Mouse (Mus musculus) testis, adult 2 months (tissue): ENCODE data around the gene Aig1.

ENCODE experiments used
- CTCF ChIP-seq: fragments of 200-500 bp; IDR thresholded peaks from 2 replicates; pipeline ENCODE4 v1.5.1; 2012; ENCODE audit warnings: low read depth, mild to moderate bottlenecking, inconsistent platforms, low read length, moderate library complexity; ENCODE audit not compliant: control insufficient read depth, insufficient read depth, insufficient replicate concordance
- POLR2A ChIP-seq: fragments of 200-500 bp; IDR thresholded peaks from 2 replicates; pipeline ENCODE4 v1.6.1; 2012; ENCODE audit warnings: low read depth, mild to moderate bottlenecking, inconsistent platforms, low read length, moderate library complexity; ENCODE audit not compliant: control insufficient read depth

GRCm38 (mm10) chr10:13713711-13714110 lies 155.1 kb downstream of the Aig1 start:
- TF ChIP-seq CTCF (no peak), POLR2A (no peak)
